ENCODE assay signal across 25 mouse cellular contexts in the genomic region with DNA sequence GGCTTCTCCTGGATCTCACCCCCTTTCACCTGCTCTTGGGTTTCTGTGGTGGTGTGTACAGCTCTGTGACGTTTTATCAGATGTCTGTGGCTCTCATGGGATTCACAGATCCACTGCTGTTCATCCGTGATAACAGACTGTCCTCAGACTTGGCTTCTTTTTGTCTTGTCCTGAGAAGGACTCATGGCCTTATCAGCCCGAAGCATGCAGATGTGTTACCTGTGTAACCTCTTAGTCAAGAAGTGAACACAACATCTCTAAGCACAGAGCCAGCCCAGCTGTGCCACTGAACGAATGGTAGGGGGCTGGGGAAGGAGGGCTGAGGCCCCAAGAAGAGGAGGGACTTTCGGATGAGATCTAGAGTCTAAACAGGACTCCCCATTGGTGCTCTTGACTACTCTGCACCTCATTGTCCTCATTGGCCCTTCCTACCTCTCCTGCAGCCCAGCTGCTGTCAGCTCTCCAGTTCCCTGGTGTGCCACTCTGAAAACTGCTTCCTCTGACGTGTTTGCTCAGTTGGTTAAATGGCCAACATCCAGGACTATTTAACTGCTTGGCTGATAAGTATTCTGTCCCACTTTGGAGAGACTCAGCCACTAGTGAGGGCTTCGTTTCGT. TPM values are rescaled to one million over a fixed set of nuclear protein-coding genes. Genes with fewer than 3 reads are reported as not detected.
DNase-seq lines count a peak whose midpoint lies in the region; ATAC-seq and TF ChIP-seq lines count a peak whose summit lies in the region.
"Had no signal": no experiment of that assay in that cellular context is flagged by ENCODE, and none has a peak within 500 bp of the region (broad histone marks: within the 10 kb centered on the region; RNA-seq: fewer than 3 reads in every experiment).

No protein-coding gene starts in this region.

- no peak overlapping the region for H3K4me3 ChIP-seq in liver, embryonic 12.5 days
- H3K4me3 ChIP-seq in layer of hippocampus, adult 2 months: no peak overlapping the region
- H3K4me3 ChIP-seq: embryonic facial prominence, embryonic 13.5 days; heart, adult 2 months; hindbrain, embryonic 13.5 days; limb, embryonic 13.5 days; lung, embryonic 15.5 days had no signal

- peak overlapping the region; percentile 91 for H3K4me2 ChIP-seq in liver, embryonic 12.5 days
- H3K4me2 ChIP-seq: embryonic facial prominence, embryonic 13.5 days; hindbrain, embryonic 13.5 days; limb, embryonic 13.5 days; lung, embryonic 15.5 days; midbrain, embryonic 11.5 days had no signal

- H3K36me3 ChIP-seq in liver, embryonic 12.5 days: no peaks in the 10 kb centered on the region
- H3K36me3 ChIP-seq: embryonic facial prominence, embryonic 13.5 days; hindbrain, embryonic 13.5 days; limb, embryonic 13.5 days; lung, embryonic 15.5 days had no signal

- H3K27me3 ChIP-seq in liver, embryonic 12.5 days (replicated peaks): peaks cover 12% of the 10 kb centered on the region
- H3K27me3 ChIP-seq: embryonic facial prominence, embryonic 13.5 days; limb, embryonic 13.5 days; lung, embryonic 15.5 days had no signal

- DNase-seq in thymus, postnatal 0 days (ENCODE audit: low spot score): peak; percentile 9
- DNase-seq in thymus, postnatal 10 days (ENCODE audit: low spot score in 2 of 2): no peak
- DNase-seq in c-Kit-positive CD71-positive TER-119-negative erythroid progenitor cells, embryonic 14.5 days (ENCODE audit: low read depth): peak; percentile 73
- no peak for DNase-seq in urinary bladder, adult 2 months (ENCODE audit: low spot score)
- no peak for DNase-seq in layer of hippocampus, adult 2 months (ENCODE audit: low spot score in 2 of 2)
- no peak for DNase-seq in layer of hippocampus, postnatal 25 days (ENCODE audit: extremely low spot score in 1 of 2, low spot score in 1 of 2)
- DNase-seq: cerebellum, postnatal 10 days; heart, adult 2 months; kidney, adult 9 months; kidney, postnatal 36 days; lung, postnatal 4 days; retina, postnatal 1 day; thymus, postnatal 36 days had no signal

- 31% methylated on average over 8 of the region's 8 CpGs for WGBS in liver, embryonic 12.5 days (ENCODE audit: insufficient replicate concordance)

- TF ChIP-seq CTCF in layer of hippocampus, adult 2 months (conservative IDR thresholded peaks at IDR 0.05): no peak

- H3K9me3 ChIP-seq in liver, embryonic 12.5 days (replicated peaks): no peaks in the 10 kb centered on the region
- H3K9me3 ChIP-seq: embryonic facial prominence, embryonic 13.5 days; hindbrain, embryonic 13.5 days; limb, embryonic 13.5 days; lung, embryonic 15.5 days had no signal

- H3K27ac ChIP-seq in liver, embryonic 12.5 days: peak overlapping the region; percentile 59
- no peak overlapping the region for H3K27ac ChIP-seq in layer of hippocampus, adult 2 months
- H3K27ac ChIP-seq: embryonic facial prominence, embryonic 13.5 days; heart, adult 2 months; hindbrain, embryonic 13.5 days; limb, embryonic 13.5 days; lung, embryonic 15.5 days; stomach, postnatal 0 days had no signal

- peak; percentile 84 for ATAC-seq in liver, embryonic 12.5 days
- peak; percentile 82 for ATAC-seq in megakaryocyte-erythroid progenitor cell, adult 5-6 weeks (replicated peaks; ENCODE audit: low FRiP score, low TSS enrichment, poor library complexity, severe bottlenecking)
- ATAC-seq: inflammation-experienced regulatory T-cells, adult 6 months had no signal

- peaks cover 60% of the 10 kb centered on the region for H3K4me1 ChIP-seq in liver, embryonic 12.5 days

- no peak overlapping the region for H3K9ac ChIP-seq in liver, embryonic 12.5 days
- H3K9ac ChIP-seq: embryonic facial prominence, embryonic 13.5 days; hindbrain, embryonic 13.5 days; limb, embryonic 13.5 days; lung, embryonic 15.5 days had no signal

RNA-seq across cellular contexts. Expression of gene Ak8, which starts 1.8 kb away (rescaled TPM):
- polyA plus RNA-seq in thymus, postnatal 0 days (2015; fragmentation: Nextera tagmentation; extraction: Ambion mirVana): 0.90 and 1.0 TPM in 2 replicates
- 0.14 and 0.35 TPM in 2 replicates for polyA plus RNA-seq in liver, embryonic 12.5 days (2016; fragmentation: Nextera tagmentation; extraction: Ambion mirVana)
- 1.2 TPM in 1 of 2 replicates, not detected in the other for total RNA-seq in megakaryocyte-erythroid progenitor cell, adult 5-6 weeks (2014; fragmentation: Nextera tagmentation)
- not detected in 2 replicates for total RNA-seq in megakaryocyte-erythroid progenitor cell, adult 5-6 weeks (2017)
- polyA plus RNA-seq in urinary bladder, adult 2 months (2012; rRNA removed): 0.77 and 0.92 TPM in 2 replicates
- 1 to 10 TPM in 1 of 2 experiments, under 1 TPM in 1; 0.74 to 1.2 TPM for total RNA-seq in layer of hippocampus, adult 2 months (2021)
- 1 to 10 TPM; 1.1 TPM for total RNA-seq in layer of hippocampus, postnatal 25 days (2021)
- total RNA-seq: gastrocnemius, adult 8-10 months; heart, adult 2 months; heart, postnatal 25 days had no signal
- polyA plus RNA-seq: inflammation-experienced regulatory T-cells, adult 6 months had no signal

RNA-seq across cellular contexts. Expression of gene Spaca9, which starts 2.2 kb away (rescaled TPM):
- 1.9 and 3.2 TPM in 2 replicates for polyA plus RNA-seq in thymus, postnatal 0 days (2015; fragmentation: Nextera tagmentation; extraction: Ambion mirVana)
- polyA plus RNA-seq in liver, embryonic 12.5 days (2016; fragmentation: Nextera tagmentation; extraction: Ambion mirVana): 1.9 and 2.6 TPM in 2 replicates
- 2.7 TPM in 1 of 2 replicates, not detected in the other for total RNA-seq in megakaryocyte-erythroid progenitor cell, adult 5-6 weeks (2014; fragmentation: Nextera tagmentation)
- total RNA-seq in megakaryocyte-erythroid progenitor cell, adult 5-6 weeks (2017): not detected in 2 replicates
- polyA plus RNA-seq in urinary bladder, adult 2 months (2012; rRNA removed): 1.4 and 1.8 TPM in 2 replicates
- not detected for total RNA-seq in layer of hippocampus, adult 2 months (2021)
- total RNA-seq in layer of hippocampus, postnatal 25 days (2021): under 1 TPM in 1 of 2 experiments, not detected in 1; 0.91 TPM
- total RNA-seq: gastrocnemius, adult 8-10 months; heart, adult 2 months; left cerebral cortex, postnatal 14 days had no signal

Comparison
In these comparisons a context has a peak if more than half of its experiments do, and no peak if none do; other contexts are left out.
1. DNase-seq: peak in thymus, postnatal 0 days (single experiment) and c-Kit-positive CD71-positive TER-119-negative erythroid progenitor cells, embryonic 14.5 days (single experiment); none in thymus, postnatal 10 days (0 of 2), urinary bladder, adult 2 months (single experiment), layer of hippocampus, adult 2 months (0 of 2) and layer of hippocampus, postnatal 25 days (0 of 2).